Mouse (Mus musculus) erythroblast, embryonic 14.5 days (primary cell): Measurements from ENCODE around the gene Foxred2.

Source experiments
- GATA1 ChIP-seq: IDR thresholded peaks from 2 replicates; pipeline ENCODE4 v1.6.1; 2012; ENCODE audit warnings: low read length, inconsistent platforms, mixed read lengths
- TAL1 ChIP-seq: IDR thresholded peaks from 3 replicates; pipeline ENCODE4 v1.6.1; 2012; ENCODE audit warnings: low read length, inconsistent platforms, mixed read lengths

DNA sequence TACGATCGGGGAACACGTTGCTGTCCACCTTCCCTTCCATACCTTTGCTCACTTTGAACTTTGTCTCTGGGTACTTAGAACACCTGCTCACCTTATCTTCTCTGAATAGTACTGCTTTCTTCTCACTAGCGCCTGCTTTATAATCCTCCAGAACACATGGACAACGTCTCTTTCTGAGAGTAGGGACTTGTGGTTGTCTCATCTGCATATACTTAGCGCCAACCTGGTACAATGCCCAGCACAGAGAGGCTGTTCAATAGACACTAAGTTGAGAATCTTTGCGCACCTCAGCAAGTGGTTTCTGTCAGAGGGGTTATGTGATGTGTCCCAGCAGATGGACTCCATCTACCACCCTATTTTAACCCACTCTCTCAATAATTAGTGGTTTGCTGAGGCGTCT lies 26.7 kb downstream of the Foxred2 start:
- no peak for TF ChIP-seq TAL1
- no peak for TF ChIP-seq GATA1
